Mouse (Mus musculus): ENCODE results near the gene 2310061N02Rik. TPM values are rescaled to one million over a fixed set of nuclear protein-coding genes. Genes with fewer than 3 reads are reported as not detected.

The 2310061N02Rik gene
- polyA plus RNA-seq, 2 experiments = not detected

GRCm38 (mm10) chr16:88657426-88657825, 50.3 kb downstream of the 2310061N02Rik start:
- WGBS (ENCODE audit: insufficient replicate concordance) = 38% methylated on average over 1 of the region's 1 CpGs
- H3K27me3 ChIP-seq (ENCODE audit: control insufficient read depth, insufficient read depth, low read length) = no peaks in the 10 kb centered on the region
- no peak for DNase-seq (ENCODE audit: low read depth in 3 of 3, low spot score in 3 of 3)

More at GRCm38 (mm10) chr16:88657426-88657825, 50.3 kb downstream of the 2310061N02Rik start:
- TF ChIP-seq CTCF (IDR thresholded peaks at IDR 0.05; ENCODE audit: low read depth) = 0 out of 2 replicates have a peak, but pooled peaks have one; percentile 15
- TF ChIP-seq EP300 (IDR thresholded peaks at IDR 0.05; ENCODE audit: low read depth) = no peak
- H3K9me3 ChIP-seq (ENCODE audit: control insufficient read depth, low read length) = no peaks in the 10 kb centered on the region
- H3K4me3 ChIP-seq (ENCODE audit: insufficient read depth in 1 of 2, low read depth in 2 of 2, low read length in 2 of 2) = no peak overlapping the region
- H3K4me1 ChIP-seq (replicated peaks; ENCODE audit: control insufficient read depth in 2 of 2, insufficient read depth in 2 of 2, low read length in 1 of 2) = no peaks in the 10 kb centered on the region
- no peak overlapping the region for H3K9ac ChIP-seq (replicated peaks)
- no peaks in the 10 kb centered on the region for H3K36me3 ChIP-seq (replicated peaks; ENCODE audit: control insufficient read depth, insufficient read depth, low read depth)
- H3K4me2 ChIP-seq (ENCODE audit: low read depth) = no peak overlapping the region
- ATAC-seq (ENCODE audit: insufficient read depth) = no peak
- no peak overlapping the region for H3K27ac ChIP-seq

Other genes starting within 250 kb of the 2310061N02Rik start
- gene Cldn17, start 201.0 kb downstream of the 2310061N02Rik start, polyA plus RNA-seq (2012; rRNA removed) = not detected in 2 replicates
- not detected in 2 replicates for gene Cldn17, start 201.0 kb downstream of the 2310061N02Rik start, polyA plus RNA-seq (2014; fragmentation: Nextera tagmentation; extraction: Ambion mirVana)
- gene Cldn8, start 144.8 kb downstream of the 2310061N02Rik start, polyA plus RNA-seq (2012; rRNA removed) = 0.02 and 0.15 TPM in 2 replicates
- 0.05 and 0.06 TPM in 2 replicates for gene Cldn8, start 144.8 kb downstream of the 2310061N02Rik start, polyA plus RNA-seq (2014; fragmentation: Nextera tagmentation; extraction: Ambion mirVana)
- not detected in 2 replicates for gene Krtap24-1, start 95.7 kb downstream of the 2310061N02Rik start, polyA plus RNA-seq (2012; rRNA removed)
- not detected in 2 replicates for gene Krtap24-1, start 95.7 kb downstream of the 2310061N02Rik start, polyA plus RNA-seq (2014; fragmentation: Nextera tagmentation; extraction: Ambion mirVana)
- not detected in 2 replicates for gene 2310079G19Rik, start 80.3 kb downstream of the 2310061N02Rik start, polyA plus RNA-seq (2012; rRNA removed)
- gene 2310079G19Rik, start 80.3 kb downstream of the 2310061N02Rik start, polyA plus RNA-seq (2014; fragmentation: Nextera tagmentation; extraction: Ambion mirVana) = not detected in 2 replicates
- gene Krtap26-1, start 60.2 kb downstream of the 2310061N02Rik start, polyA plus RNA-seq (2012; rRNA removed) = not detected in 2 replicates
- gene Krtap26-1, start 60.2 kb downstream of the 2310061N02Rik start, polyA plus RNA-seq (2014; fragmentation: Nextera tagmentation; extraction: Ambion mirVana) = not detected in 2 replicates
- gene Krtap27-1, start 36.3 kb downstream of the 2310061N02Rik start, polyA plus RNA-seq (2012; rRNA removed) = not detected in 2 replicates
- gene Krtap27-1, start 36.3 kb downstream of the 2310061N02Rik start, polyA plus RNA-seq (2014; fragmentation: Nextera tagmentation; extraction: Ambion mirVana) = not detected in 2 replicates
- not detected in 2 replicates for gene Krtap13-1, start 20.9 kb upstream of the 2310061N02Rik start, polyA plus RNA-seq (2012; rRNA removed)
- not detected in 2 replicates for gene Krtap13-1, start 20.9 kb upstream of the 2310061N02Rik start, polyA plus RNA-seq (2014; fragmentation: Nextera tagmentation; extraction: Ambion mirVana)
- gene Krtap13, start 43.7 kb upstream of the 2310061N02Rik start, polyA plus RNA-seq (2012; rRNA removed) = not detected in 2 replicates
- gene Krtap13, start 43.7 kb upstream of the 2310061N02Rik start, polyA plus RNA-seq (2014; fragmentation: Nextera tagmentation; extraction: Ambion mirVana) = not detected in 2 replicates
- not detected in 2 replicates for gene 2310034C09Rik, start 50.9 kb upstream of the 2310061N02Rik start, polyA plus RNA-seq (2012; rRNA removed)
- gene 2310034C09Rik, start 50.9 kb upstream of the 2310061N02Rik start, polyA plus RNA-seq (2014; fragmentation: Nextera tagmentation; extraction: Ambion mirVana) = not detected in 2 replicates
- not detected in 2 replicates for gene 2310057N15Rik, start 66.2 kb upstream of the 2310061N02Rik start, polyA plus RNA-seq (2012; rRNA removed)
- gene 2310057N15Rik, start 66.2 kb upstream of the 2310061N02Rik start, polyA plus RNA-seq (2014; fragmentation: Nextera tagmentation; extraction: Ambion mirVana) = not detected in 2 replicates
- not detected in 2 replicates for gene Gm5965, start 69.9 kb upstream of the 2310061N02Rik start, polyA plus RNA-seq (2012; rRNA removed)
- not detected in 2 replicates for gene Gm5965, start 69.9 kb upstream of the 2310061N02Rik start, polyA plus RNA-seq (2014; fragmentation: Nextera tagmentation; extraction: Ambion mirVana)
- not detected in 2 replicates for gene Gm20741, start 104.3 kb upstream of the 2310061N02Rik start, polyA plus RNA-seq (2012; rRNA removed)
- gene Gm20741, start 104.3 kb upstream of the 2310061N02Rik start, polyA plus RNA-seq (2014; fragmentation: Nextera tagmentation; extraction: Ambion mirVana) = not detected in 2 replicates
- gene Krtap15, start 112.3 kb upstream of the 2310061N02Rik start, polyA plus RNA-seq (2012; rRNA removed) = not detected in 2 replicates
- gene Krtap15, start 112.3 kb upstream of the 2310061N02Rik start, polyA plus RNA-seq (2014; fragmentation: Nextera tagmentation; extraction: Ambion mirVana) = not detected in 2 replicates
- gene Krtap14, start 118.2 kb upstream of the 2310061N02Rik start, polyA plus RNA-seq (2012; rRNA removed) = not detected in 2 replicates
- gene Krtap14, start 118.2 kb upstream of the 2310061N02Rik start, polyA plus RNA-seq (2014; fragmentation: Nextera tagmentation; extraction: Ambion mirVana) = not detected in 2 replicates
- not detected in 2 replicates for gene Krtap19-1, start 161.4 kb upstream of the 2310061N02Rik start, polyA plus RNA-seq (2012; rRNA removed)
- gene Krtap19-1, start 161.4 kb upstream of the 2310061N02Rik start, polyA plus RNA-seq (2014; fragmentation: Nextera tagmentation; extraction: Ambion mirVana) = not detected in 2 replicates
- not detected in 2 replicates for gene Krtap19-2, start 166.3 kb upstream of the 2310061N02Rik start, polyA plus RNA-seq (2012; rRNA removed)
- gene Krtap19-2, start 166.3 kb upstream of the 2310061N02Rik start, polyA plus RNA-seq (2014; fragmentation: Nextera tagmentation; extraction: Ambion mirVana) = not detected in 2 replicates
- not detected in 2 replicates for gene Krtap19-3, start 170.1 kb upstream of the 2310061N02Rik start, polyA plus RNA-seq (2012; rRNA removed)
- not detected in 2 replicates for gene Krtap19-3, start 170.1 kb upstream of the 2310061N02Rik start, polyA plus RNA-seq (2014; fragmentation: Nextera tagmentation; extraction: Ambion mirVana)
- not detected in 2 replicates for gene Krtap19-4, start 177.1 kb upstream of the 2310061N02Rik start, polyA plus RNA-seq (2012; rRNA removed)
- not detected in 2 replicates for gene Krtap19-4, start 177.1 kb upstream of the 2310061N02Rik start, polyA plus RNA-seq (2014; fragmentation: Nextera tagmentation; extraction: Ambion mirVana)
- gene Krtap19-5, start 188.5 kb upstream of the 2310061N02Rik start, polyA plus RNA-seq (2012; rRNA removed) = not detected in 2 replicates
- not detected in 2 replicates for gene Krtap19-5, start 188.5 kb upstream of the 2310061N02Rik start, polyA plus RNA-seq (2014; fragmentation: Nextera tagmentation; extraction: Ambion mirVana)
- gene Krtap19-9b, start 224.3 kb upstream of the 2310061N02Rik start, polyA plus RNA-seq (2012; rRNA removed) = not detected in 2 replicates
- not detected in 2 replicates for gene Krtap19-9b, start 224.3 kb upstream of the 2310061N02Rik start, polyA plus RNA-seq (2014; fragmentation: Nextera tagmentation; extraction: Ambion mirVana)

All from liver, embryonic 14.5 days (tissue).